Mouse (Mus musculus): ENCODE results near the gene Recql5. TPM values are rescaled to one million over a fixed set of nuclear protein-coding genes. Genes with fewer than 3 reads are reported as not detected.

Recql5 gene
- polyA plus RNA-seq, 1 experiment from 2014 or later, result 22.9 TPM

DNA sequence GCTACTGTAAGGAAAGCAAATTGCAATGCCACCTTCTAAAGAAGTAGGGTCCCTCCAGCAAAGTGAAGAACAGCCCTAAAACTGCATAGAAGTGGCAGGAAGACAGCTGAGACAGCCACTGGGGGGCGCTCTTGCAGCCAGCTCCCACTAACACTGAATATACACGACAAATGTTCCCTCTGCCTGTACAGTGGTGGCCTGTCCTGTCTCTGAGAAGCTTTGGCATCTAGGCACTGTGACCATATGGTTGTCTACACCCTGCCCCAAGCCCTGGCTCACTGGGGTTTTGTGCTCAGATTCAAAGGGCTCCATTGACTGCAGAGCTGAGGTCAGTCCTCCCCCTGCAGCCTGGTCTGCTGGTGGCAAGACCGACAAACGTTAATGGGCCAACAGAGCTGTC, 34.4 kb downstream of the Recql5 start:
- no peak overlapping the region for H3K4me3 ChIP-seq
- H3K9me3 ChIP-seq, result no peaks in the 10 kb centered on the region
- ATAC-seq (ENCODE audit: insufficient number of reproducible peaks, insufficient read depth, low FRiP score, low TSS enrichment, low read depth), result no peak
- peaks cover 38% of the 10 kb centered on the region for H3K4me1 ChIP-seq
- H3K36me3 ChIP-seq, result peaks cover 40% of the 10 kb centered on the region
- H3K27ac ChIP-seq, result peak overlapping the region; percentile 28; the same call in 1 of the 2 replicates
- no peak overlapping the region for H3K9ac ChIP-seq
- no peak overlapping the region for H3K4me2 ChIP-seq
- no peaks in the 10 kb centered on the region for H3K27me3 ChIP-seq
- 15% methylated on average over 4 of the region's 4 CpGs for WGBS

DNA sequence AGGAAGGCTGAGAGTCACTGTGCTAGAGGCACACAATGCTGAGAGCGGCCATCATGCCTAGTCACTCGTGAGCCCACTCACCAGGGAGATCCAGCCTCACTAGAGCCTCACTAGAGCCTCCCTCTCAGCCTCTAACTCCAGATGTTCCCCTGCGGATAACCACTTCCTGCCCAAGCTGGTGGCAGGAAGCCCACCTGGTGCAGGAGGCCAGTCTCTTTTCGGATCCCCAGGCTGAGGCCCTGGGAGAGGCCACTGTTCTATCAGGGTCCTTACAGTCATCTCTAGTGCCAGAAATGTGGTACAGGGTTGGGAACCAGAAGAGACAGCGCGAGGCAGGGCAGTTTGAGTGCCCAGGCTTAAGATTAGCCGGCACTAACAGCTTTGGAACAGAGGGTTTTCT, 34.8 kb downstream of the Recql5 start:
- peaks cover 45% of the 10 kb centered on the region for H3K36me3 ChIP-seq
- 85% methylated on average over 7 of the region's 7 CpGs for WGBS

DNA sequence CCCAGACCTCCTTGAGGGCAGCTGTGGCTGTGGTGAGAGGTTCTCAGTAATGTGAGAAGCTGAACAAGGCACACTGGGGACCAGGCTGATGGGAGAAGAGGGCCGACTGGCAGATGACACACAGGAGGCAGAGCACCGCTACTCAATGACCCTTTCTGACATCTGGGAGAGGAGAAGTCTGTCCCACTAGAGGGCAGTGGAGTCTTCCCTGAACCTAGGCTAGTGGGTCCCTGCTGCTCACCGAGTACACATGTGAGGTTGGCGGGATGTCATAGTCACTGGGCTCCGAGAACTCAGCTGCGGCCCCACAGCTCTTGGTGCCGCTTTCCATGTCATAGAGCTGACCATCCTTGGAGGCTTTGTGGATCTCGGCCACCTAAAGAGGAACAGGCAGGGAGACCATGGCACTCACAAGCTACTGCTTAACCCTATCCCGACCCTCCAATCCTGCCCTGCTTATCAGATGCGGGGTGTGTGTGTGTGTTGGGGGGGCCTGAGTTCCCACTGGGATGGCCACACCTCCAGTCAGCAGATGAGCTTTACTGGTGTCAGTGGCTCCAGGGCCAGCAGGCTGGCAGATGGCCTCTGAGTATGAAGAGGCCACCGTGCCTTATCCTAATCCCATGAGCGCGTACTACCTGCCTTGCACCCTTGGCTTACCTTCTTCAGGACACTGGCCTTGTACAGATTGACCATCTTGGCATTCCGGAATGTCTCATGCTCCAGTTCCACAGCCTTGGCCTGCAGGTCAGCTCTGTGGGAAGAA, 38.3 kb downstream of the Recql5 start:
- H3K4me3 ChIP-seq, result no peak overlapping the region
- 71% methylated on average over 14 of the region's 14 CpGs for WGBS
- H3K27ac ChIP-seq, result no peak overlapping the region
- no peaks in the 10 kb centered on the region for H3K9me3 ChIP-seq
- H3K9ac ChIP-seq, result no peak overlapping the region
- H3K4me2 ChIP-seq, result no peak overlapping the region
- ATAC-seq (ENCODE audit: insufficient number of reproducible peaks, insufficient read depth, low FRiP score, low TSS enrichment, low read depth), result no peak
- H3K36me3 ChIP-seq, result peaks cover 59% of the 10 kb centered on the region
- no peaks in the 10 kb centered on the region for H3K27me3 ChIP-seq
- peaks cover 6% of the 10 kb centered on the region for H3K4me1 ChIP-seq

More for the DNA sequence above, 34.8 kb downstream of the Recql5 start:
- Histone ChIP-seq H3K9me3 (no peaks in the 10 kb centered on the region), H3K4me1 (peaks cover 34% of the 10 kb centered on the region), H3K9ac (no peak overlapping the region), H3K27ac (peak overlapping the region; percentile 28; the same call in 1 of the 2 replicates), H3K4me3 (no peak overlapping the region), H3K4me2 (no peak overlapping the region), H3K27me3 (no peaks in the 10 kb centered on the region)
- no peak for ATAC-seq (ENCODE audit: insufficient number of reproducible peaks, insufficient read depth, low FRiP score, low TSS enrichment, low read depth)

DNA sequence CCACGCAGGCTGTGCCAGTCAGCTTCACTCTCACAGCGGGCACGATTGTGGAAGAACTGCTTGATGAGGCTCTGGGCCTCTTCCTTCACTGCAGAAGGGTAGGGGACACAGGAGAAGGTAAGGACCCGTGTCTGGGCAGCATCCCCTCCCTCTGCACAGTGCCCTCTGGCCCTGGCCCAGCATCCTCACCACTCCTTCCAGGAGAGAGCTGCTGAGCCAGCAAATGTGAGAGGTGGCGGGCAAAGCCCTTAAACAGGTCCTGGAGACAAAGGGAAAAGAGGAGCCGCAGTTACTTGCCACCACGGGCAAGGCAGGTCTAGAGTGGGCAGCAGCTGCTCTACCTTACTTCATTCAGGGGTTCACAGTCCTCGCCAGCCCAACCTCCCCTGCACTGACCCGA, 40.2 kb downstream of the Recql5 start:
- no peak overlapping the region for H3K4me2 ChIP-seq
- peaks cover 59% of the 10 kb centered on the region for H3K36me3 ChIP-seq
- 87% methylated on average over 9 of the region's 9 CpGs for WGBS
- no peaks in the 10 kb centered on the region for H3K9me3 ChIP-seq
- H3K9ac ChIP-seq, result no peak overlapping the region
- no peak overlapping the region for H3K4me3 ChIP-seq
- H3K4me1 ChIP-seq, result no peaks in the 10 kb centered on the region
- no peaks in the 10 kb centered on the region for H3K27me3 ChIP-seq
- no peak for ATAC-seq (ENCODE audit: insufficient number of reproducible peaks, insufficient read depth, low FRiP score, low TSS enrichment, low read depth)
- no peak overlapping the region for H3K27ac ChIP-seq

GRCm38 (mm10) chr11:115892213-115892612, 41.1 kb downstream of the Recql5 start:
- ATAC-seq (ENCODE audit: insufficient number of reproducible peaks, insufficient read depth, low FRiP score, low TSS enrichment, low read depth), result no peak
- Histone ChIP-seq H3K9me3 (no peaks in the 10 kb centered on the region), H3K4me3 (no peak overlapping the region), H3K36me3 (peaks cover 52% of the 10 kb centered on the region), H3K4me1 (no peaks in the 10 kb centered on the region), H3K9ac (no peak overlapping the region), H3K27me3 (no peaks in the 10 kb centered on the region), H3K4me2 (no peak overlapping the region), H3K27ac (no peak overlapping the region)
- WGBS, result 63% methylated on average over 6 of the region's 6 CpGs

- WGBS, result 80% methylated on average over 6 of the region's 6 CpGs
- ATAC-seq (ENCODE audit: insufficient number of reproducible peaks, insufficient read depth, low FRiP score, low TSS enrichment, low read depth), result no peak
- Histone ChIP-seq H3K36me3 (peaks cover 22% of the 10 kb centered on the region), H3K9me3 (no peaks in the 10 kb centered on the region), H3K4me2 (no peak overlapping the region), H3K27me3 (peaks cover 4% of the 10 kb centered on the region), H3K9ac (no peak overlapping the region), H3K27ac (no peak overlapping the region), H3K4me3 (no peak overlapping the region), H3K4me1 (no peaks in the 10 kb centered on the region)
Measured at GRCm38 (mm10) chr11:115889159-115889558, 44.1 kb downstream of the Recql5 start.

GRCm38 (mm10) chr11:115888020-115888419, 45.3 kb downstream of the Recql5 start:
- Histone ChIP-seq H3K4me3 (no peak overlapping the region), H3K36me3 (peaks cover 10% of the 10 kb centered on the region; the same call in 1 of the 2 replicates), H3K4me1 (no peaks in the 10 kb centered on the region), H3K4me2 (no peak overlapping the region), H3K27ac (no peak overlapping the region), H3K9ac (no peak overlapping the region), H3K27me3 (peaks cover 15% of the 10 kb centered on the region), H3K9me3 (no peaks in the 10 kb centered on the region)
- 89% methylated on average over 5 of the region's 5 CpGs for WGBS
- ATAC-seq (ENCODE audit: insufficient number of reproducible peaks, insufficient read depth, low FRiP score, low TSS enrichment, low read depth), result no peak

DNA sequence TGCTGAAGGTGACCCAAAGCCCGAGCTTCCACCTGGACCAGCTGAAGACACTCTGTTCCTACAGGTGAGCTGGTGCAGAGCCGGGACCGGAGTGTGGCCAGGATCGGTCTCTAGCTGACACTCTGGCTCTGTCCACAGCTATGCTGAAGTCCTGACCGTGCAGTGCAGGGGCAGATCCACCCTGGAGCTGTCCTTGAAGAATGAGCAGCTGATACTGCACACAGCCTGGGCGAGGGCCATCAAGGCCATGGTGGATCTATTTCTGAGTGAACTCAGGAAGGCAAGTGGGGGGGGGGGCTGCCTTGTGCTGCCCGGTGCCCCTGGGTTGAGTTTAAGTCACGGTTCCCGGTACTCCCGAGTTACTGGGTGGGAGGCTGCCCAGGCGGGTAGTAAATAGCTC, 46.8 kb downstream of the Recql5 start:
- Histone ChIP-seq H3K27ac (no peak overlapping the region), H3K9ac (no peak overlapping the region), H3K4me3 (no peak overlapping the region), H3K36me3 (no peaks in the 10 kb centered on the region), H3K9me3 (no peaks in the 10 kb centered on the region), H3K4me2 (no peak overlapping the region), H3K4me1 (no peaks in the 10 kb centered on the region), H3K27me3 (peaks cover 21% of the 10 kb centered on the region)
- ATAC-seq (ENCODE audit: insufficient number of reproducible peaks, insufficient read depth, low FRiP score, low TSS enrichment, low read depth), result no peak
- 84% methylated on average over 11 of the region's 11 CpGs for WGBS

DNA sequence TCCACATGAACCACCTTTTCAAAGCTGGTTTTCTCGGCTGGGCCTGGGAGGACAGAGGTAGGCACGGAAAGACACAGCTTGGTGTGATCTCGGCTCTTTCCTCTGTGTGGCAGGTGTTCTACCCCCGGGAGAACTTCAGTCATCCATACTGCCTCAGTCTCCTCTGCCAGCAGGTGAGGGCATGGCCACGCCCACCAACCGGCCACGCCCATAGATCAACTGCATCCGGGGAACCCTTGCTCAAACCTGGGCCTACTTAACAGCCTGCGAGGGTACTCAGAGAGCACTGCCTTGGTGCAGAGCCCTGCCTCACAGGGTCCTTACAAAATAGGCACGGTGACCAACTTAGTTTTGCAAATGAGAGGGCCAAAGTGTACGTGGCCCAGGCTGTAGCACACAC, 48.0 kb downstream of the Recql5 start:
- no peak for ATAC-seq (ENCODE audit: insufficient number of reproducible peaks, insufficient read depth, low FRiP score, low TSS enrichment, low read depth)
- Histone ChIP-seq H3K4me2 (no peak overlapping the region), H3K9me3 (no peaks in the 10 kb centered on the region), H3K9ac (no peak overlapping the region), H3K4me1 (no peaks in the 10 kb centered on the region), H3K27me3 (peaks cover 21% of the 10 kb centered on the region), H3K36me3 (no peaks in the 10 kb centered on the region), H3K27ac (no peak overlapping the region), H3K4me3 (no peak overlapping the region)
- WGBS, result 73% methylated on average over 11 of the region's 11 CpGs

GRCm38 (mm10) chr11:115884361-115884760, 48.9 kb downstream of the Recql5 start:
- Histone ChIP-seq H3K4me2 (no peak overlapping the region), H3K4me3 (no peak overlapping the region), H3K9me3 (no peaks in the 10 kb centered on the region), H3K27ac (no peak overlapping the region), H3K4me1 (no peaks in the 10 kb centered on the region), H3K36me3 (no peaks in the 10 kb centered on the region), H3K27me3 (peaks cover 21% of the 10 kb centered on the region), H3K9ac (no peak overlapping the region)
- ATAC-seq (ENCODE audit: insufficient number of reproducible peaks, insufficient read depth, low FRiP score, low TSS enrichment, low read depth), result no peak
- WGBS, result 90% methylated on average over 3 of the region's 3 CpGs

- Histone ChIP-seq H3K4me2 (peak overlapping the region; percentile 20; the same call in 1 of the 2 replicates), H3K9ac (no peak overlapping the region)
Measured at GRCm38 (mm10) chr11:115883251-115883650, 50.0 kb downstream of the Recql5 start.

GRCm38 (mm10) chr11:115881002-115881401, 52.3 kb downstream of the Recql5 start:
- H3K9me3 ChIP-seq, result no peaks in the 10 kb centered on the region
- no peak for ATAC-seq (ENCODE audit: insufficient number of reproducible peaks, insufficient read depth, low FRiP score, low TSS enrichment, low read depth)
- H3K36me3 ChIP-seq, result no peaks in the 10 kb centered on the region
- H3K4me1 ChIP-seq, result no peaks in the 10 kb centered on the region
- no peak overlapping the region for H3K9ac ChIP-seq
- H3K4me3 ChIP-seq, result no peak overlapping the region
- WGBS, result 22% methylated on average over 5 of the region's 5 CpGs
- peaks cover 21% of the 10 kb centered on the region for H3K27me3 ChIP-seq
- H3K4me2 ChIP-seq, result no peak overlapping the region
- no peak overlapping the region for H3K27ac ChIP-seq

More at GRCm38 (mm10) chr11:115883251-115883650, 50.0 kb downstream of the Recql5 start:
- no peaks in the 10 kb centered on the region for H3K4me1 ChIP-seq
- no peaks in the 10 kb centered on the region for H3K36me3 ChIP-seq
- 32% methylated on average over 17 of the region's 17 CpGs for WGBS
- H3K9me3 ChIP-seq, result no peaks in the 10 kb centered on the region
- H3K4me3 ChIP-seq, result no peak overlapping the region
- H3K27me3 ChIP-seq, result peaks cover 21% of the 10 kb centered on the region
- ATAC-seq (ENCODE audit: insufficient number of reproducible peaks, insufficient read depth, low FRiP score, low TSS enrichment, low read depth), result no peak
- no peak overlapping the region for H3K27ac ChIP-seq

Data from embryonic facial prominence, embryonic 13.5 days (tissue).